Mouse (Mus musculus) T-cell, adult 2 months (primary cell): ENCODE data around the gene Gm13695.
A peak's percentile ranks its signal among the peaks of the same experiment; 100 is the strongest.
"Not testable (repeated sequence)": the region's sequence is repeated elsewhere in the genome, so short reads cannot be mapped to it uniquely, and the experiment has no call there.

Experiments used
- DNase-seq: peaks from one replicate; pipeline ENCODE4 v3.0.0; 2022; ENCODE audit warnings: low spot score

The Gm13695 gene

DNA sequence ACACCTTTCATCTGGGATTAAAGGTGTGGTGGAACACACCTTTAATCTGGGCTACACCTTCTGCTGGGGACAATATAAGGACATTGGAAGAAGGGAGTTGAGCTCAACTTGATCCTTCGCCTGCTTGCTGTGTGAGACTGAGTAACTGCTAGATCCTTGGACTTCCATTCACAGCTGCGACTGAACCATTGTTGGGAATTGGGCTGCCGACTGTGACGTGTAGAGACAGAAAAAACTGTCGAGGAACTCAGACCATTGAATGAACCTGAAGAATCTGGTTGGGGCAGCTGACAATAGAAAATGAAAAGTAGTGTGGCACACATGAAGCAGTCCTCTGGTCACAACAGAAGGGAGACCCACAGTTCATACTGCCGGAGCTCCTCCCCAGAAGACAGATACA, at the start of gene Gm13695:
Gm13695 (plus strand) TSS at position 301 of the 400 bp plus-strand sequence.
- not testable (repeated sequence) for DNase-seq

DNA sequence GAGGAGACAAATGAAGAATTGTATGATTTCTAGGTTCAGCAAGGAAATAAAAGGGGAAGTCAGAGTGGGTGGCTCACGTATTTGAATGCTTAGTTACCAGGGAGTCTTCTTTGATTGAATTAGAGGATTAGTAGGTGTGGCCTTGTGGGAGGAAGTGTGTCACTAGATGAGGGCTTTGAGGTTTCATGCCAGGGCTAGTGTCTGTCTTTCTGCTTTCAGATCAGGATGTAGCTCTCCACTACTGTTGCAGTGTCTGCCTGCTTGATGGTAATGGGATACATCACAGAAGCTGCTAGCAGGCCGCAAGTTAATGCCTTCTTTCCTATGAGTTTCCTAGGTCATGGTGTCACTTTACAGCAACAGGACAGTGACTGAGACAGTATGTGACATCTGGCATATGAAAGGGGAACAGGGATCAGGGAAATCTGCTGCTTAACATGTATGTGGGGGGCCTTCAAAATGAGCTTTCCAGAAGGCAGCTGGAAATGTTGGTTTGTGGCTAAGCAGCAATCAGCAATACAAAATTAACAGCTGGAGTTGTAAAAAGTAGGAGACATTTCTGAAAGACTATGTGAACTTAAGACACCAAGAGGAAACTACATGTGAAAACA, 37.5 kb upstream of the Gm13695 start:
- DNase-seq = peak; percentile 74

DNA sequence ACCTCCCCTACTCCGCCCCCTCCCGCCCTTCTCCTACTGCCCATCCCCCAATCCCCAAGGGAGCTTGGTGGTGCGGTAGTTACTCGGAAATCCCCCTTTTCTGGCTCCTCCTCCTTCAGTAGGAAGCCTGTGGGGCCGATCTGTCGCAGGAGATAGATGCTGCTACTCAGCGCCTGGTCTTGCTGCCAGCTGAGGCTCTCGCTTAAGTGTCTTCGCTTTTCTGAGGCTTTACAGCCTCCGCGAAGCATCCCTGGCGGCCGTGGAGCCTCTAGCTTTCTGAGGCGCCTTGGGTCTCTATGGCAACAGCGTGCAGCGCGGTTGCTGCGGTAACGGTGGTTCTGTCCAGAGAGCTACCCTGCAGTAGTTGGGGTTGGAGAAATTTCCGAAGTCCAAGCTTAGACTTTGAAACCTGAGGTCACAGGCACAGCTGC, 26.2 kb upstream of the Gm13695 start, which contains the start of gene Zswim2:
Zswim2 (minus strand) TSS at position 298 of the 431 bp plus-strand sequence.
- DNase-seq = peak; percentile 25

DNA sequence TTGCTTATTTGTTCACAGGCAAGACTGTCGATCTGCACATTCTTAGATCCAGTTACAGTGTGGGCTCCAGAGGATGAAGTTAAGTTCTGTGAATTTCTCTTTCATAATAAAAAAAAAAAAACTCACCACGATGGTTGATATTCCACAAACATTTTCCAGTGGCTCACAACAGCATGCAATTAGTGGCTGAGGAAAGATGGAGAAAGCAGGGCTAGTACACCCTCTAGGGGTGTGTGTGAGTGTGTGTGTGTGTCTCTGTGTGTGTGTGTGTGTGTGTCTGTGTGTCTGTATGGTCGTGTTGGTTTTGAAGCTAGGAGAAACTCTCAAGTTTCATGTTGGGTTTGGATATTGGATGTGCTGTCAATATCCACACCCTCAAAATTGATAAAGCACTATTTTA, 25.7 kb upstream of the Gm13695 start:
- DNase-seq = no peak

GRCm38 (mm10) chr2:83941792-83942191, 25.3 kb upstream of the Gm13695 start:
- DNase-seq = no peak

DNA sequence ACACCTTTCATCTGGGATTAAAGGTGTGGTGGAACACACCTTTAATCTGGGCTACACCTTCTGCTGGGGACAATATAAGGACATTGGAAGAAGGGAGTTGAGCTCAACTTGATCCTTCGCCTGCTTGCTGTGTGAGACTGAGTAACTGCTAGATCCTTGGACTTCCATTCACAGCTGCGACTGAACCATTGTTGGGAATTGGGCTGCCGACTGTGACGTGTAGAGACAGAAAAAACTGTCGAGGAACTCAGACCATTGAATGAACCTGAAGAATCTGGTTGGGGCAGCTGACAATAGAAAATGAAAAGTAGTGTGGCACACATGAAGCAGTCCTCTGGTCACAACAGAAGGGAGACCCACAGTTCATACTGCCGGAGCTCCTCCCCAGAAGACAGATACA, 11.7 kb upstream of the Gm13695 start, which contains the start of gene Gm13698:
Gm13698 (plus strand) TSS at position 301 of the 400 bp plus-strand sequence.
- not testable (repeated sequence) for DNase-seq

GRCm38 (mm10) chr2:83961203-83961602, 5.9 kb upstream of the Gm13695 start, which contains the start of gene Gm13693:
Gm13693 (plus strand) TSS chr2:83961503.
- DNase-seq = not testable (repeated sequence)

- not testable (repeated sequence) for DNase-seq
Measured at GRCm38 (mm10) chr2:83972823-83973222, 5.7 kb downstream of the Gm13695 start, which contains the start of gene Gm13696. Gm13696 (plus strand) TSS chr2:83973123.

DNA sequence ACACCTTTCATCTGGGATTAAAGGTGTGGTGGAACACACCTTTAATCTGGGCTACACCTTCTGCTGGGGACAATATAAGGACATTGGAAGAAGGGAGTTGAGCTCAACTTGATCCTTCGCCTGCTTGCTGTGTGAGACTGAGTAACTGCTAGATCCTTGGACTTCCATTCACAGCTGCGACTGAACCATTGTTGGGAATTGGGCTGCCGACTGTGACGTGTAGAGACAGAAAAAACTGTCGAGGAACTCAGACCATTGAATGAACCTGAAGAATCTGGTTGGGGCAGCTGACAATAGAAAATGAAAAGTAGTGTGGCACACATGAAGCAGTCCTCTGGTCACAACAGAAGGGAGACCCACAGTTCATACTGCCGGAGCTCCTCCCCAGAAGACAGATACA, 11.5 kb downstream of the Gm13695 start, which contains the start of gene Gm13694:
Gm13694 (plus strand) TSS at position 301 of the 400 bp plus-strand sequence.
- not testable (repeated sequence) for DNase-seq

- DNase-seq = not testable (repeated sequence)
Measured at GRCm38 (mm10) chr2:83984443-83984842, 17.3 kb downstream of the Gm13695 start, which contains the start of gene Gm13697. Gm13697 (plus strand) TSS chr2:83984743.

- not testable (repeated sequence) for DNase-seq
Measured at GRCm38 (mm10) chr2:83990253-83990652, 23.1 kb downstream of the Gm13695 start, which contains the start of gene Gm13691. Gm13691 (plus strand) TSS chr2:83990553.

- DNase-seq = peak; percentile 77
Measured at GRCm38 (mm10) chr2:83993639-83994255, 26.6 kb downstream of the Gm13695 start.

- DNase-seq = peak; percentile 34
Measured at GRCm38 (mm10) chr2:83994526-83994925, 27.4 kb downstream of the Gm13695 start.

DNA sequence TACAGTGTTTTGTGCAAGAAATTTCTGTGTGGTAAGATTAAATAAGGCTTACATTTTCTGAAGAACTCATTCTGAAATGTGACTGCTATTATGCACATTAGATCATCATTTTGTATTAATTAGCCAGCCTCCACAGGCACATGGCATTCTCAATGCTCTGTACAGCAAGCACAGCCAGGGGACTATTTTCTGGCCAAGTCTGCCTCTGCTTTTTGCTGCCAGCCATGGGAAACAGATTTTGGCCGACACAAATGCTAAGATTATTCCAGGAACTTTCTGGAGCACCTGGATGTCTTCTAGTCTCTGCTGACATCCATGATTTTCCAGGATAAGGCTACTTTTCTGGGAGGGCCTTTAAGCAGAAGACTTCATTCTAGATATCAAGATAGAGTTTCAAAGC, 41.8 kb downstream of the Gm13695 start:
- DNase-seq = no peak

- DNase-seq = no peak
Measured at GRCm38 (mm10) chr2:84009818-84010217, 42.7 kb downstream of the Gm13695 start.

DNA sequence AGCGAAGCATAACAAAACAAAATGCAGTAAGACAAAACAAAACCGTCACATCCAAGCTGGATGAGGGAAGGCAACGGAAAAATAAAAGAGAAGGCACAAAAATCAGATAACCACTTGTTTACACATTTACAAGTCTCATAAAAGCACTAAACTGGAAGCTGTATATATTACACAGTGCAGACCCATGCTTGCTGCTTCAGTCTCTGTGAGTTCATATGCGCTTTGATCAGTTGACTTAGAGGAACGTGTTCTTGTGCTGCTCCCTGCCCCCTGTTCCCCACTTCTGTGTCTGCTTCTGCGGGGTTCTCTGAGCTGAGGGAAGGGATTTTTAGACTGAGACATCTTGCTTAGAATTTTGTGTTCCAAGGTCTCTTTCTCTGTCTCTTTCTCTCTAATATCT, 47.5 kb downstream of the Gm13695 start:
- DNase-seq = no peak

GRCm38 (mm10) chr2:84016291-84016690, 49.2 kb downstream of the Gm13695 start:
- DNase-seq = peak; percentile 70

GRCm38 (mm10) chr2:84018330-84018729, 51.2 kb downstream of the Gm13695 start:
- DNase-seq = no peak
